Mouse (Mus musculus): Measurements from ENCODE around the gene Mdm2.

DNA sequence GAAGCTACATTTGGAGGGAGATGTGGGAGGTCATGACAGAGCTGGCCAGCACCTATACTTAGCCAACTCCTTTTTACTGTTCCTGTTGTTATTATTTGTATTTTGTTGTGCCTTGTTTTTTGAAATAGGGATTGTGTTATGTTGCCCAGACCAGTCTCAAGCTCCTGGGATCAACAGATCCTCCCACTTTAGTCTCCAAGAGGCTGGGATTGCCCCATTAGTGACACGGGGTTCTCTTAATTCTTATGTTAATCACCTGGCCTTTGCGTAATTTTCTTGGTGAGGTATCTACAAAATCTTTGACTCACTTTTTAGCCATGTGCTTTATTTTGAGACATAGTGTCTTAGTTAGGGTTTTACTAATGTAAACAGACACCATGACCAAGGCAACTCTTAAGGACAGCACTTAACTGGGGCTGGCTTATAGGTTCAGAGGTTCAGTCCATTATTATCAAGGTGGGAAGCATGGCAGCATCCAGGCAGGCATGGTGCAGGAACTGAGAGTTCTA, 62.5 kb downstream of the Mdm2 start:
- TF ChIP-seq CTCF (IDR thresholded peaks at IDR 0.05; ENCODE audit: control insufficient read depth, insufficient read depth, low read length) = no peak
- TF ChIP-seq POLR2A (IDR thresholded peaks at IDR 0.05; ENCODE audit: borderline replicate concordance, control insufficient read depth, low read depth, low read length) = no peak
